Mouse (Mus musculus) large intestine, adult 2 months (tissue): ENCODE measurements at regions not wholly inside any gene's neighbourhood (a gene's known extent, or its start where the extent isn't known, plus 50 kb on each side); places are given as distances from the start of the nearest gene placed in this dataset.
A peak's percentile ranks its signal among the peaks of the same experiment; 100 is the strongest.

ENCODE experiments used
- DNase-seq: peaks from one replicate; pipeline ENCODE4 v3.0.0-alpha.2; 2012; ENCODE audit warnings: low read depth, low spot score
- WGBS: fragments of 180-500 bp; shearing (Covaris S2); methylation state at CpG from one replicate; pipeline ENCODE4 v1.1.7; 2018; 5-methylcytosine and 5-hydroxymethylcytosine counted together

GRCm38 (mm10) chr12:64736008-64736663, 181.6 kb upstream of the Gm527 start:
- WGBS: 16% methylated on average over 1 of the region's 1 CpGs
- peak; percentile 61 for DNase-seq

- DNase-seq: no peak
- 85% methylated on average over 5 of the region's 5 CpGs for WGBS
These were observed 214.3 kb upstream of the Gm527 start for GRCm38 (mm10) chr12:64703419-64703818.

- 35% methylated on average over 3 of the region's 3 CpGs for WGBS
- no peak for DNase-seq
These were observed 216.6 kb upstream of the Gm527 start for GRCm38 (mm10) chr12:64701066-64701465.

- WGBS: 92% methylated on average over 1 of the region's 1 CpGs
- no peak for DNase-seq
These were observed 220.9 kb upstream of the Fscb start for GRCm38 (mm10) chr12:64695343-64695742.

- WGBS: 11% methylated on average over 10 of the region's 10 CpGs
- no peak for DNase-seq
These were observed 218.0 kb upstream of the Fscb start for GRCm38 (mm10) chr12:64692196-64693169.

- no peak for DNase-seq
These were observed 215.2 kb upstream of the Fscb start for GRCm38 (mm10) chr12:64689642-64690041.

- WGBS: 62% methylated on average over 1 of the region's 1 CpGs
- DNase-seq: no peak
These were observed 214.1 kb upstream of the Fscb start for GRCm38 (mm10) chr12:64688618-64689017.

GRCm38 (mm10) chr12:64640864-64641416, 166.4 kb upstream of the Fscb start:
- DNase-seq: no peak
- 36% methylated on average over 1 of the region's 1 CpGs for WGBS

GRCm38 (mm10) chr12:64614877-64615276, 140.4 kb upstream of the Fscb start:
- DNase-seq: no peak
